Mouse (Mus musculus): Measurements from ENCODE around the gene Itch. TPM values are rescaled to one million over a fixed set of nuclear protein-coding genes. Genes with fewer than 3 reads are reported as not detected.

The Itch gene
- polyA plus RNA-seq, 1 experiment from 2014 or later, result 24.9 TPM

GRCm38 (mm10) chr2:155272396-155273170, 139.3 kb downstream of the Itch start:
- H3K36me3 ChIP-seq (ENCODE audit: insufficient read depth, low read length), result no peaks in the 10 kb centered on the region
- H3K27me3 ChIP-seq (replicated peaks; ENCODE audit: insufficient read depth, low read length), result no peaks in the 10 kb centered on the region
- peaks cover 5% of the 10 kb centered on the region; the same call in 1 of the 2 replicates for H3K4me1 ChIP-seq (ENCODE audit: insufficient read depth, low read depth, low read length)
- no peak overlapping the region for H3K9ac ChIP-seq (replicated peaks; ENCODE audit: low read depth)
- no peaks in the 10 kb centered on the region for H3K9me3 ChIP-seq (ENCODE audit: low read length)
- TF ChIP-seq EP300 (IDR thresholded peaks at IDR 0.05), result no peak
- TF ChIP-seq CTCF (IDR thresholded peaks at IDR 0.05), result no peak
- no peak for DNase-seq (ENCODE audit: low spot score)
- no peak overlapping the region for H3K4me2 ChIP-seq (replicated peaks; ENCODE audit: low read depth, low read length)
- no peak overlapping the region for H3K27ac ChIP-seq (ENCODE audit: low read length)
- H3K4me3 ChIP-seq (ENCODE audit: low read depth, low read length), result no peak overlapping the region
- 65% methylated on average over 10 of the region's 10 CpGs for WGBS
- ATAC-seq, result no peak

DNA sequence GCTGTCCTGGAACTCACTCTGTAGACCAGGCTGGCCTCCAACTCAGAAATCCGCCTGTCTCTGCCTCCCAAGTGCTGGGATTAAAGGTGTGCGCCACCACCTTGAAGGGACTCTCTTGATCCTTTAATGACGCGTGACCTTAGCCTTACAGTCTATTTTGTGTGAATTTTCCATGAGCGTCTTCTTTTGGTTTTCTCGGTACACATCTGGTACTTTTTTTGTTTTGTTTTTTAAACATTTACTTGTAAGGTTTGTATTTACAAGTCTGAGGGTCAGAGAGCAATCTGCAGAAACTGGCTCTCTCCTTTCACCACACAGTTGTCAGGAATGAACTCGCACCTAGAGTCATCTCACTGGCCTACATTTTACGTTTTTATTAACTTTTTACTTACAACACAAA, 140.3 kb downstream of the Itch start:
- no peak for ATAC-seq
- Histone ChIP-seq H3K4me1 (ENCODE audit: insufficient read depth, low read depth, low read length) (peaks cover 5% of the 10 kb centered on the region; the same call in 1 of the 2 replicates), H3K4me3 (ENCODE audit: low read depth, low read length) (no peak overlapping the region), H3K27me3 (replicated peaks; ENCODE audit: insufficient read depth, low read length) (no peaks in the 10 kb centered on the region), H3K36me3 (ENCODE audit: insufficient read depth, low read length) (no peaks in the 10 kb centered on the region), H3K4me2 (replicated peaks; ENCODE audit: low read depth, low read length) (no peak overlapping the region), H3K9me3 (ENCODE audit: low read length) (no peaks in the 10 kb centered on the region), H3K9ac (replicated peaks; ENCODE audit: low read depth) (no peak overlapping the region), H3K27ac (ENCODE audit: low read length) (no peak overlapping the region)
- DNase-seq (ENCODE audit: low spot score), result no peak
- TF ChIP-seq EP300 (IDR thresholded peaks at IDR 0.05), result no peak
- TF ChIP-seq CTCF (IDR thresholded peaks at IDR 0.05), result no peak
- 86% methylated on average over 8 of the region's 8 CpGs for WGBS

DNA sequence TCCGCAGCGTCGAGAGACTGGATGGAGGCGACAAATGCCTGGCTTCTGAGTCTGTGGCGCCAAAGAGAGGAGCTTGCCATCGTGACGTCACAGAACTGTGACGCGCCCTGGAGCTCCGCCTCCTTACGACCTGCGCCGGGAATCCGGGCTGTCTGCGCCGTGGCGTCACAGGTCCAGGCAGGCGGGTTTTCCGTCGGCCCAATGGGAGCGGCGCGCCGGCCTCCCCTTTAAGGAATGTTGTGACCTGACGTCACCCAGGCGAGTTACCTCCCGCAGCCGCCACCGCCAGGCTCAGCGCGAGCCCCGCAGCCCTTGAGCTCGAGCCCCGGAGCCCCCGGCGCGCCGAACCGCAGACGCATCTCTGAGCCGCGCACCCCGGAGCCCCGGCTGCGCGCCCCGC, 142.9 kb downstream of the Itch start, which contains the start of gene Map1lc3a:
Map1lc3a (plus strand) TSS at position 103 of the 400 bp plus-strand sequence.
- ATAC-seq (peak; percentile 92), DNase-seq (ENCODE audit: low spot score) (peak; percentile 97)
- 6% methylated on average over 44 of the region's 47 CpGs for WGBS
- Histone ChIP-seq H3K4me1 (ENCODE audit: insufficient read depth, low read depth, low read length) (peaks cover 5% of the 10 kb centered on the region; the same call in 1 of the 2 replicates), H3K27ac (ENCODE audit: low read length) (peak within 1 kb of the TSS; percentile 93), H3K4me3 (ENCODE audit: low read depth, low read length) (peak within 1 kb of the TSS; percentile 75), H3K27me3 (replicated peaks; ENCODE audit: insufficient read depth, low read length) (no peaks in the 10 kb centered on the region), H3K9me3 (ENCODE audit: low read length) (no peaks in the 10 kb centered on the region), H3K36me3 (ENCODE audit: insufficient read depth, low read length) (no peaks in the 10 kb centered on the region), H3K4me2 (replicated peaks; ENCODE audit: low read depth, low read length) (peak within 1 kb of the TSS; percentile 77), H3K9ac (replicated peaks; ENCODE audit: low read depth) (peak within 1 kb of the TSS; percentile 88)
- TF ChIP-seq CTCF (IDR thresholded peaks at IDR 0.05) (no peak), EP300 (IDR thresholded peaks at IDR 0.05) (no peak)

Other genes starting within 250 kb of the Itch start
- 59.4 and 59.8 TPM in 2 replicates for gene Eif2s2, start 240.6 kb upstream of the Itch start, polyA plus RNA-seq (2015; fragmentation: Nextera tagmentation; extraction: Ambion mirVana)
- gene Gm14226, start 115.2 kb upstream of the Itch start, polyA plus RNA-seq (2015; fragmentation: Nextera tagmentation; extraction: Ambion mirVana), result 0.12 TPM in 2 replicates
- 13.3 and 14.4 TPM in 2 replicates for gene Ahcy, start 59.0 kb upstream of the Itch start, polyA plus RNA-seq (2015; fragmentation: Nextera tagmentation; extraction: Ambion mirVana)
- gene Dynlrb1, start 103.0 kb downstream of the Itch start, polyA plus RNA-seq (2015; fragmentation: Nextera tagmentation; extraction: Ambion mirVana), result 332 TPM in 2 replicates
- 382 and 428 TPM in 2 replicates for gene Map1lc3a, start 142.8 kb downstream of the Itch start, polyA plus RNA-seq (2015; fragmentation: Nextera tagmentation; extraction: Ambion mirVana)
- 41.1 and 41.4 TPM in 2 replicates for gene Pigu, start 223.9 kb downstream of the Itch start, polyA plus RNA-seq (2015; fragmentation: Nextera tagmentation; extraction: Ambion mirVana)
- 30.4 and 32.6 TPM in 2 replicates for gene Trp53inp2, start 247.6 kb downstream of the Itch start, polyA plus RNA-seq (2015; fragmentation: Nextera tagmentation; extraction: Ambion mirVana)